Mouse (Mus musculus) liver, postnatal 0 days (tissue): ENCODE measurements at regions not wholly inside any gene's neighbourhood (a gene's known extent, or its start where the extent isn't known, plus 50 kb on each side); places are given as distances from the start of the nearest gene placed in this dataset.
"Not testable (repeated sequence)": the region's sequence is repeated elsewhere in the genome, so short reads cannot be mapped to it uniquely, and the experiment has no call there.

Source experiments
- ATAC-seq: fragments of 200-750 bp; cut with Nextera tagmentation; 2 replicates; pipeline ENCODE4 v1.8.0; 2017; ENCODE audit warnings: mild to moderate bottlenecking, moderate library complexity
- DNase-seq: peaks from one replicate; pipeline ENCODE4 v3.0.0-alpha.2; 2016
- H3K27ac ChIP-seq: fragments of 300-500 bp; sonication (generic); 2 replicates; pipeline ENCODE4 v1.5.1; 2014; ENCODE audit warnings: antibody characterized with exemption, moderate library complexity, mild to moderate bottlenecking, low read depth
- H3K27me3 ChIP-seq: fragments of 300-500 bp; sonication (generic); 2 replicates; pipeline ENCODE4 v1.6.1; 2014; ENCODE audit warnings: low read length, control low read depth, mixed read lengths; ENCODE audit not compliant: insufficient read depth
- H3K36me3 ChIP-seq: fragments of 300-500 bp; sonication (generic); replicated peaks from 2 replicates; pipeline ENCODE4 v1.6.1; 2014; ENCODE audit warnings: mild to moderate bottlenecking, control low read depth, low read length, moderate library complexity, mixed read lengths; ENCODE audit not compliant: insufficient read depth
- H3K4me1 ChIP-seq: fragments of 300-500 bp; sonication (generic); 2 replicates; pipeline ENCODE4 v1.6.1; 2014; ENCODE audit warnings: antibody characterized with exemption, mild to moderate bottlenecking, control low read depth; ENCODE audit not compliant: insufficient read depth
- H3K4me2 ChIP-seq: fragments of 300-500 bp; sonication (generic); 2 replicates; pipeline ENCODE4 v1.6.1; 2014; ENCODE audit warnings: low read depth, mild to moderate bottlenecking, low read length, moderate library complexity, mixed read lengths
- H3K4me3 ChIP-seq: fragments of 300-500 bp; sonication (generic); 2 replicates; pipeline ENCODE4 v1.5.1; 2014; ENCODE audit warnings: low read depth, low read length
- H3K9ac ChIP-seq: fragments of 300-500 bp; sonication (generic); replicated peaks from 2 replicates; pipeline ENCODE4 v1.6.1; 2014; ENCODE audit warnings: mild to moderate bottlenecking, moderate library complexity
- H3K9me3 ChIP-seq: fragments of 300-500 bp; sonication (generic); 2 replicates; pipeline ENCODE4 v1.6.1; 2016; ENCODE audit warnings: mild to moderate bottlenecking, control low read depth, low read length, mixed read lengths
- CTCF ChIP-seq: sonication (generic); IDR thresholded peaks from 2 replicates; pipeline ENCODE4 v1.5.1; 2016; ENCODE audit warnings: antibody characterized with exemption, low read depth
- EP300 ChIP-seq: IDR thresholded peaks from 2 replicates; pipeline ENCODE4 v1.6.1; 2016; ENCODE audit warnings: antibody characterized with exemption, low read depth, mild to moderate bottlenecking
- WGBS: fragments of 180-500 bp; shearing (Covaris S2); extraction: QIAGEN DNeasy Blood & Tissue Kit; methylation state at CpG from one replicate; pipeline ENCODE4 v1.1.7; 2014; ENCODE audit not compliant: insufficient replicate concordance; 5-methylcytosine and 5-hydroxymethylcytosine counted together

DNA sequence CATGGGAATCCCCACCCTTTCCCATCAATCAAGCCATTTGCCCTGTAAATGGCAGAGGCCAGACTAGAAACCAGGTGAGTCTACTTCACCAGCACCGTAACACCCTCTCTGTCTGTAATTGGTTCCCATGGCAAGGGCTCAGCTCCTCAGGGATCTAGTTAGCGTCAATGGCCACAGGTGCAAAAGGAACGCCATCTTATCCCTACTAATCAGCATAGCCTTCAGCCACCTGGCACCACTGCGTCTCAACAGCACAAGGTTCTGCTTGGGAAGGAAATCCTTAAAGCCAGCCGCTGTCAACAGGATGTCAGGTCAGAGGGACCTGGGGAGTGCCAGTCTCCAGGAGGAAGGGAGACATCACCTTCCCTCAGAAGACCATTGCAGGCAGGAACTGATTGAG lies 77.2 kb upstream of the Galnt18 start:
- no peak overlapping the region for H3K4me3 ChIP-seq
- H3K9ac ChIP-seq: no peak overlapping the region
- no peak overlapping the region for H3K4me2 ChIP-seq
- ATAC-seq (no peak), DNase-seq (no peak)
- no peaks in the 10 kb centered on the region for H3K4me1 ChIP-seq
- WGBS: 55% methylated on average over 5 of the region's 5 CpGs
- TF ChIP-seq EP300: no peak
- H3K36me3 ChIP-seq: no peaks in the 10 kb centered on the region
- no peaks in the 10 kb centered on the region for H3K27me3 ChIP-seq
- no peaks in the 10 kb centered on the region for H3K9me3 ChIP-seq
- no peak overlapping the region for H3K27ac ChIP-seq

DNA sequence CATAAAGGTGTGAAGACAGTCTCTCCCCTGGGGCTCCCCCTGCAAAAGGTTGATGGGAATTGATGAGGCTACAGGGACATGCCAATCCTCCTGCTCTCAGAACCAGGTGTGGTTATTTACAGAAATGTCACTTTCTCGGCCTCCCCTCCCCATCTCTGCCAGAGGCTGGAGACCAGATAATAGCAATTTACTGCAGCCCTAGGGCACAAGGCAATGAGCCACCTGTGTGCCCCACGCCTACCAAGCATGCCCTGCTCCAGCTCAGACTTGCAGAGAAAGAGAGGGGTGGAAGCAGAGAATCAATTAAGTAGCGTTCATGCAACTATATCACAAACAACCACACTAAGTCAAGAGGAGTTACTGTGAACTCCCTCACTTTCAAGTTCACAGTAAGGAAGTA lies 75.5 kb upstream of the Galnt18 start:
- DNase-seq: no peak
- Histone ChIP-seq H3K36me3 (no peaks in the 10 kb centered on the region), H3K4me2 (no peak overlapping the region), H3K27ac (no peak overlapping the region), H3K4me3 (no peak overlapping the region), H3K9ac (no peak overlapping the region), H3K9me3 (no peaks in the 10 kb centered on the region), H3K4me1 (no peaks in the 10 kb centered on the region), H3K27me3 (no peaks in the 10 kb centered on the region)
- TF ChIP-seq EP300 (no peak), CTCF (no peak)
- no peak for ATAC-seq
- WGBS: 53% methylated on average over 3 of the region's 3 CpGs

DNA sequence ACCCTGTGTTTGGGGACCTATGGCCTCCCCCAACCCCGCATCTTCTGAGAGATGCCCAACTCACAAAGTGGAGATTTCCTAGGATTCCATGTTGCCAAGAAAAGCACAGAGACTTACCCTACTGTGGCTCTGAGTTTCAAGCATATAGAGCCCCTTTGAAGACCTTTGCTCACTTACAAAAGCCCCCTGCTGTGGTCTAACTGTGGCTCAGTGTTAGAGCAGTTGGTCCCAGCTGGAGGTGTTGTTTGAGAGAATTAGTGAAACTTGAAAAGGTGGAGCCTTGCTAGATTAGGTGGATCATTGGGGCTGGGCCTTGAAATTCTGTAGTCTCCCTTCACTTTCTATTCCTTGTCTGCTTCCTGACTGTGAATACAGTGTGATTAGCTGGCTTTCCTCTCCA lies 66.6 kb upstream of the Galnt18 start:
- Histone ChIP-seq H3K4me2 (no peak overlapping the region), H3K9me3 (no peaks in the 10 kb centered on the region), H3K36me3 (no peaks in the 10 kb centered on the region), H3K4me3 (no peak overlapping the region), H3K27me3 (no peaks in the 10 kb centered on the region), H3K4me1 (no peaks in the 10 kb centered on the region), H3K27ac (no peak overlapping the region), H3K9ac (no peak overlapping the region)
- WGBS: 61% methylated on average over 1 of the region's 1 CpGs
- DNase-seq: no peak
- no peak for ATAC-seq
- TF ChIP-seq CTCF (no peak), EP300 (no peak)

DNA sequence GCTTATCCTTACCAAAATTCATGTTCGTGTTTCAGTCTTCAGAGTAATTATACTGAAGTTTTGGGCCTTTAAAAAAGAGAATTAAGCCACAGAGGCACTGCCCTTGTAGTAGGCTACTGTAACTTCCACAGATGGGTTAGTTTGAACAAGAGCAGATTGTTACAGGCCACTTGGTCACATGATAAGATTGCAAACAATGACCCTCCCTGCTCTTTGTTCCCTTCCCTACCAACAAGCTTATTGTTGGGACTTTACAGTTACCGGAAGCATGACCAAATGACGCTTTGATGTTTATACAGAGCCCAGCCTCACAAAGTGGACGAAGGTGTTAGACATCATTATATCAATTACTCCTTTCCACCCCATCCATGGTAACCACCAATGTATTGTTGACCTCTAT lies 63.9 kb upstream of the Galnt18 start:
- Histone ChIP-seq H3K4me1 (no peaks in the 10 kb centered on the region), H3K9me3 (no peaks in the 10 kb centered on the region), H3K27me3 (no peaks in the 10 kb centered on the region), H3K4me2 (no peak overlapping the region), H3K36me3 (no peaks in the 10 kb centered on the region), H3K9ac (no peak overlapping the region), H3K4me3 (no peak overlapping the region), H3K27ac (no peak overlapping the region)
- WGBS: 79% methylated on average over 4 of the region's 4 CpGs
- DNase-seq (no peak), ATAC-seq (no peak)
- TF ChIP-seq CTCF: no peak
- no peak for TF ChIP-seq EP300

DNA sequence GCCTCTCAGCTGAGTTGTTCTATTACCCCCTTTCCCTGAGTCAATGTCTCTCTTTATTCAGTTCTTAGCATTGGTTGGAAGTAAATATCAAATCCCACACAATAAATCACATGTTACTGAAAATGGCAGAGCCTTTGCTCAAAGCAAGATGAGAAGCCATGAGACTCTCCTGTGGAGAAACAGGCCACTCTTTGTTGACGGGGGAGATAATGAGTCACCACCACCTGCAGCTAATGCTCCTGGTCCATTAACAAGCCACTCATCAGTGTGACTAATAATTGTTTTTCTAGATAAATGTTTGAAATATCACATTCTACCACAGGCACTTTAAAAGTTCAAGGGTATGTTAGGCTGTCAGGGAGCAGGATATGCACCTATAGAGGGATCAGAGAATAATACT lies 61.0 kb upstream of the Galnt18 start:
- TF ChIP-seq EP300: no peak
- no peak for TF ChIP-seq CTCF
- ATAC-seq: no peak
- WGBS: 89% methylated on average over 1 of the region's 1 CpGs
- H3K4me1 ChIP-seq: no peaks in the 10 kb centered on the region
- no peaks in the 10 kb centered on the region for H3K36me3 ChIP-seq
- H3K4me3 ChIP-seq: no peak overlapping the region
- H3K27me3 ChIP-seq: no peaks in the 10 kb centered on the region
- H3K27ac ChIP-seq: no peak overlapping the region
- DNase-seq: no peak
- no peak overlapping the region for H3K9ac ChIP-seq
- no peak overlapping the region for H3K4me2 ChIP-seq
- no peaks in the 10 kb centered on the region for H3K9me3 ChIP-seq

DNA sequence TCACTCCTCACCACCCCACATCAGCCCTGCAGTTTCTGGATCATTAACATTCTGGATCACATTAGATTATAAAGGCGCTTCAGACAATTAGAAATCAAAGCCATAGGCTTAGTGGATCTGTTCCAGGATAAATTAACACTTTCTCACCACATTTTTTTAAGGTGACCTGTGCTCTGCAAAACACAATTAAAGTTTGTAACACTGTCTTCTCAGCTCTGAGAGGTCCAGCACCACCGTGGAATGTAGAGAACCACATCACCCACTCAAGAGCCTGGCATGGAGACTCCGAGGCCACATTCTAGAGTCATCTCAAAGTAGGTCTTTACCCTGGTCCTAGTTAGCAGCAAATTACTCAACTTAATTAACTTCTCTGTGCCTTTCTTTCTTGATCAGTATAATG lies 58.4 kb upstream of the Galnt18 start:
- Histone ChIP-seq H3K9me3 (no peaks in the 10 kb centered on the region), H3K27ac (no peak overlapping the region), H3K9ac (no peak overlapping the region), H3K27me3 (no peaks in the 10 kb centered on the region), H3K4me2 (no peak overlapping the region), H3K36me3 (no peaks in the 10 kb centered on the region), H3K4me3 (no peak overlapping the region), H3K4me1 (no peaks in the 10 kb centered on the region)
- ATAC-seq (no peak), DNase-seq (no peak)
- TF ChIP-seq EP300 (no peak), CTCF (no peak)
- WGBS: 79% methylated on average over 3 of the region's 3 CpGs

DNA sequence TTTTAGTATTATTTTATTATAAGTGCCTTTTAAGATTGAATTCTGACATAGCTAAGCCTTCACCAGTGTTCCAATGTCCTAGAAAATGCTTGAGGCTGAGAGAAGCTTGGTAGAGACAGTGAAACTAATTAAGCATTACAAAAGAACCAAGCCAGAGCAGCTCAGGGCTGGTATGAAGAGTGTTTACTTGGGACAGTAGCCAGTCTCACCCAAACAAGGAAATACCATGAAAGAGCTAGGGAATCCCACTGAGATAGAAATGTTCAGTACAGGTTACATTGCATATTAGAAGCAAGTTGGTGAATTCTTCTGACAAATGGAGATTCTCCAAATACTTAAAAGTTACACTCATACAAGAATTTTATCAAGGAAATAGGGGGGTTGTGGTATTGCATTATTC lies 54.6 kb upstream of the Galnt18 start:
- not testable (repeated sequence) for H3K4me1 ChIP-seq, DNase-seq, H3K27me3 ChIP-seq, H3K9ac ChIP-seq, H3K36me3 ChIP-seq, H3K27ac ChIP-seq, H3K9me3 ChIP-seq, ATAC-seq, H3K4me3 ChIP-seq, H3K4me2 ChIP-seq
